Mouse (Mus musculus) ES-Bruce4 (cell line): ENCODE measurements at regions not wholly inside any gene's neighbourhood (a gene's known extent, or its start where the extent isn't known, plus 50 kb on each side); places are given as distances from the start of the nearest gene placed in this dataset.

Source experiments
- H3K27ac ChIP-seq: 2 replicates; pipeline ENCODE4 v1.5.1; 2012; ENCODE audit warnings: low read length, inconsistent platforms; ENCODE audit not compliant: insufficient read depth
- H3K27me3 ChIP-seq: 2 replicates; pipeline ENCODE4 v1.6.1; 2012; ENCODE audit warnings: mild to moderate bottlenecking, low read length, inconsistent platforms; ENCODE audit not compliant: control insufficient read depth, poor library complexity, insufficient read depth, severe bottlenecking
- H3K36me3 ChIP-seq: 2 replicates; pipeline ENCODE4 v1.6.1; 2012; ENCODE audit warnings: inconsistent platforms, mild to moderate bottlenecking, low read length, moderate library complexity; ENCODE audit not compliant: control insufficient read depth, poor library complexity, insufficient read depth, severe bottlenecking
- H3K4me1 ChIP-seq: one replicate; pipeline ENCODE4 v1.8.1; 2011; ENCODE audit warnings: low read length; ENCODE audit not compliant: control insufficient read depth, insufficient read depth
- H3K4me3 ChIP-seq: 2 replicates; pipeline ENCODE4 v1.5.1; 2011; ENCODE audit warnings: low read depth, mild to moderate bottlenecking, low read length
- H3K9ac ChIP-seq: 2 replicates; pipeline ENCODE4 v1.6.1; 2012; ENCODE audit warnings: low read depth, mild to moderate bottlenecking, inconsistent platforms; ENCODE audit not compliant: poor library complexity, severe bottlenecking
- H3K9me3 ChIP-seq: replicated peaks from 2 replicates; pipeline ENCODE4 v1.6.1; 2012; ENCODE audit warnings: mild to moderate bottlenecking, low read length, inconsistent platforms; ENCODE audit not compliant: control insufficient read depth, poor library complexity, insufficient read depth, severe bottlenecking
- CTCF ChIP-seq: IDR thresholded peaks from one replicate; pipeline ENCODE4 v1.8.1; 2011; ENCODE audit warnings: low read depth, low read length
- EP300 ChIP-seq: IDR thresholded peaks from 2 replicates; pipeline ENCODE4 v1.6.1; 2011; ENCODE audit warnings: low read depth, low read length; ENCODE audit not compliant: insufficient read depth
- POLR2A ChIP-seq: IDR thresholded peaks from one replicate; pipeline ENCODE4 v1.8.1; 2011; ENCODE audit warnings: low read length; ENCODE audit not compliant: insufficient read depth

- H3K36me3 ChIP-seq: no peaks in the 10 kb centered on the region
- H3K4me3 ChIP-seq: no peak overlapping the region
- H3K27me3 ChIP-seq: no peaks in the 10 kb centered on the region; the same call in 1 of the 2 replicates
- no peaks in the 10 kb centered on the region for H3K4me1 ChIP-seq
- H3K9me3 ChIP-seq: no peaks in the 10 kb centered on the region
- H3K27ac ChIP-seq: no peak overlapping the region
- H3K9ac ChIP-seq: no peak overlapping the region
- TF ChIP-seq CTCF (no peak), POLR2A (no peak), EP300 (no peak)
Measured at GRCm38 (mm10) chr15:59201894-59202670, 313.0 kb downstream of the Gm49356 start.

DNA sequence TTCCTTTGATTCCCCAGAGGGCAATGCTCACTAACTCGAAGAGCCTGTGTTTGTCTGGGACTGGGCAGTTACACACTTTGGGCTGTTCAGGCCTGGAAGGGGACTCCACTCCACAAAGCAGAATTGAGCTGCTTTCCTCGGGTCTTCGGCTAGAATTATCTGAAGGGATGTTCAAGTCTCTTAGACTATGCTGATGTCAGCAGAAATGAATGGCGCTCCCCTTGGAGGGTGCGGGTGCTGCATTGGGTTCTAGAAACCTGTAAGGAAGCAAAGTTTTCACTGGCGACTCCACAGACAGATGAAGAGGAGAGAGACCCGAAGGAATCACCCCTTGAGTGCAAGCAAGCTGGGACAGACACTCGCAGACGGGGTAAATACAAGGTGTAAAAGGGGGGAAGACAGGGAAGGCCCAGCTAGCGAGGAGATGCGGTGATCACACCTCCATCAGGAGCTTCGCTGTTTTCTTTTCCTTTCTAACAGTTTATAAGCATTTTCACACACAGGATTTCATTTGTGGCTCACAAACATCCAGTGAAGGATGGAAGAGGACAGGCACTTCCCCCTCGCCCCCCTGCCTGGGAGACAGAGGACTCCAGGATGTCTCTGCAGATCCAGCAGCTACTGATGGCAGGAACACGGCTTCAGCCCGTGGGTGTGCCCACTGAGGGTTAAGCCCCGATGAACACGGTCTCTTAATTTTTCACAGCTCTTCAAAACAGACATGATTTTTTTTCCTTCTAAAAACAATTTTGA is 314.2 kb downstream of the Gm49356 start:
- H3K27me3 ChIP-seq: no peaks in the 10 kb centered on the region; the same call in 1 of the 2 replicates
- TF ChIP-seq POLR2A (no peak), EP300 (no peak), CTCF (no peak)
- H3K4me1 ChIP-seq: no peaks in the 10 kb centered on the region
- no peaks in the 10 kb centered on the region for H3K9me3 ChIP-seq
- H3K27ac ChIP-seq: no peak overlapping the region
- H3K36me3 ChIP-seq: no peaks in the 10 kb centered on the region
- H3K4me3 ChIP-seq: no peak overlapping the region
- H3K9ac ChIP-seq: no peak overlapping the region

DNA sequence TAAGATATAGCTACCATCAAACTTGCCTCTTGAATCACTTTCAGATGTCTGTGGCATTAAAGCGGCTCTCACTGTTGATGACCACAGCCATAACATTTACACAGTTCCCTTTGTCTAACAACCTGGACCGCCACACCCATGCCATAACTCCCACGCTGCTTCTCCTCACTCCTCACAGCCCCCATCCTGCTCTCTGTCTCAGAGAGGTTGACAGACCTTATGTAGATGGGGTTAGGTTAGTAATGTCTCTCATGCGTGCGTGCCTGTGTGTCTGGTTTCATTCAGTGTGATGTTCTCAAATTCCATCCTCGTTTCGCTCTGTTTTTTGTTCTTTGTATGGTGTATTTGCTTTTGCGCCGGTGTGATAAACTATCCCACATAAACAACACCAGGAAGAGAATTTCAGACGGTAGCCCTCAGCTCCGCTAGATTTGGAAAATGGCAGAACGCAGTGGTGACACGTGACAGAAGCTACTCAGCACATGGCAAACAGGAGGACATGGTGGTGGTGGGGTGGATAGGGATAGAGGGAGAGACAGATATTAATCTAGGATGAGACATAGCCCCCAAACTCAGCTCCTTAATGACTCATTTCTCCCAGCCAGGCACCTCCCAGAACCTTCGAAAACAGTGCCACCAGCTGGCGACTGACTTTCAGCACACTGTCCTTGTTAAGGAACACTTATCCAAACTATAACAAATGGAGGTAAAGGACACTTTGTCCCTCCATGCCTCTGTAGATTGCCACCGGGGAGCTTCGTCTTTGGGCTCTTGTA is 314.9 kb downstream of the Gm49356 start:
- no peak overlapping the region for H3K27ac ChIP-seq

DNA sequence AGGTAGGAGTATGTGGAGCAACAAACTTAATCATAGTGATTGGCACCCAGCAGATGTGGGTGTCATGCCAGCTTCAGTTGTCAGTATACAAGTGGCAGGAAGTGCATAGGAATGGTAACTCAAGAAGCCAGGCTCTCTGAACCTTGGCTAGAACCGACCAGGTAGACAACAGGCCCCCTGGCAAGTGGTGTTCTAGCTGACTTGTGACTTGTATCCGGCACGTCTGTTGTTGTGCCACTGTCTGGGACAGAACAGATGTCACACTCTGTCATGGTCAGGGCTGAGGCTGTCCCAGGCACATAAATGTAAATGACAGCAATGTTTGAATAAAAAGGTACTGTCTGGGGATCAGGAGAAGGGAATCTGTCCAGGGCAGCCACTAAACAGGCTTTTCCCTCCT is 316.0 kb downstream of the Gm49356 start:
- no peaks in the 10 kb centered on the region for H3K36me3 ChIP-seq
- no peak overlapping the region for H3K4me3 ChIP-seq
- no peaks in the 10 kb centered on the region for H3K4me1 ChIP-seq
- H3K27me3 ChIP-seq: no peaks in the 10 kb centered on the region; the same call in 1 of the 2 replicates
- no peak overlapping the region for H3K9ac ChIP-seq
- TF ChIP-seq CTCF (no peak), POLR2A (no peak), EP300 (no peak)
- no peaks in the 10 kb centered on the region for H3K9me3 ChIP-seq
- no peak overlapping the region for H3K27ac ChIP-seq

More for the DNA sequence above, 314.9 kb downstream of the Gm49356 start:
- TF ChIP-seq POLR2A (no peak), CTCF (peak; percentile 61)
- H3K4me1 ChIP-seq: no peaks in the 10 kb centered on the region
- H3K36me3 ChIP-seq: no peaks in the 10 kb centered on the region
- H3K9ac ChIP-seq: no peak overlapping the region
- no peak overlapping the region for H3K4me3 ChIP-seq
- no peaks in the 10 kb centered on the region; the same call in 1 of the 2 replicates for H3K27me3 ChIP-seq
- no peaks in the 10 kb centered on the region for H3K9me3 ChIP-seq

GRCm38 (mm10) chr15:59205544-59205943 is 316.4 kb downstream of the Gm49356 start:
- Histone ChIP-seq H3K27me3 (no peaks in the 10 kb centered on the region; the same call in 1 of the 2 replicates), H3K4me3 (no peak overlapping the region), H3K27ac (no peak overlapping the region), H3K36me3 (no peaks in the 10 kb centered on the region), H3K4me1 (no peaks in the 10 kb centered on the region), H3K9ac (no peak overlapping the region), H3K9me3 (no peaks in the 10 kb centered on the region)
- TF ChIP-seq CTCF: no peak
- no peak for TF ChIP-seq POLR2A
- TF ChIP-seq EP300: no peak
